Mouse (Mus musculus) embryonic facial prominence, embryonic 13.5 days (tissue): ENCODE results near the gene Pnma1. TPM values are rescaled to one million over a fixed set of nuclear protein-coding genes. Genes with fewer than 3 reads are reported as not detected.
A peak's percentile ranks its signal among the peaks of the same experiment; 100 is the strongest.
"Not testable (repeated sequence)": the region's sequence is repeated elsewhere in the genome, so short reads cannot be mapped to it uniquely, and the experiment has no call there.

Experiments used
- ATAC-seq: fragments of 200-750 bp; cut with Nextera tagmentation; 2 replicates; pipeline ENCODE4 v1.8.0; 2017; ENCODE audit warnings: low read depth; ENCODE audit not compliant: insufficient number of reproducible peaks, insufficient read depth, low FRiP score, low TSS enrichment
- H3K27ac ChIP-seq: fragments of 300-500 bp; sonication (generic); 2 replicates; pipeline ENCODE4 v1.5.1; 2015; ENCODE audit warnings: moderate library complexity, mild to moderate bottlenecking, inconsistent platforms
- H3K27me3 ChIP-seq: fragments of 300-500 bp; sonication (generic); 2 replicates; pipeline ENCODE4 v1.6.1; 2015; ENCODE audit warnings: mild to moderate bottlenecking, inconsistent platforms
- H3K36me3 ChIP-seq: fragments of 300-500 bp; sonication (generic); 2 replicates; pipeline ENCODE4 v1.6.1; 2015; ENCODE audit warnings: mild to moderate bottlenecking, inconsistent platforms
- H3K4me1 ChIP-seq: fragments of 300-500 bp; sonication (generic); 2 replicates; pipeline ENCODE4 v1.6.1; 2015; ENCODE audit warnings: inconsistent platforms
- H3K4me2 ChIP-seq: fragments of 300-500 bp; sonication (generic); 2 replicates; pipeline ENCODE4 v1.6.1; 2015; ENCODE audit warnings: moderate library complexity, mild to moderate bottlenecking, inconsistent platforms
- H3K4me3 ChIP-seq: fragments of 300-500 bp; sonication (generic); 2 replicates; pipeline ENCODE4 v1.5.1; 2015; ENCODE audit warnings: mild to moderate bottlenecking, inconsistent platforms
- H3K9ac ChIP-seq: fragments of 300-500 bp; sonication (generic); 2 replicates; pipeline ENCODE4 v1.6.1; 2015; ENCODE audit warnings: mild to moderate bottlenecking, inconsistent platforms
- H3K9me3 ChIP-seq: fragments of 300-500 bp; sonication (generic); 2 replicates; pipeline ENCODE4 v1.6.1; 2016; ENCODE audit warnings: inconsistent platforms
- WGBS: fragments of 180-500 bp; shearing (Covaris S2); methylation state at CpG from one replicate; pipeline ENCODE4 v1.1.7; 2015; ENCODE audit warnings: mixed read lengths; 5-methylcytosine and 5-hydroxymethylcytosine counted together
- polyA plus RNA-seq: library from polyadenylated mRNA; unstranded; fragments of >200 nt; fragmentation: Nextera tagmentation; extraction: Ambion mirVana; gene quantifications from 2 replicates; pipeline ENCODE4 v1.2.1, GENCODE M21; 2015

Gene Pnma1
- polyA plus RNA-seq, 1 experiment from 2014 or later = 1.1 TPM

GRCm38 (mm10) chr12:84125892-84126291 is 22.4 kb downstream of the Pnma1 start:
- no peaks in the 10 kb centered on the region for H3K9me3 ChIP-seq
- 76% methylated on average over 12 of the region's 12 CpGs for WGBS
- no peak overlapping the region for H3K27ac ChIP-seq
- no peak overlapping the region for H3K4me3 ChIP-seq
- no peak overlapping the region for H3K4me2 ChIP-seq
- peaks cover 28% of the 10 kb centered on the region for H3K36me3 ChIP-seq
- H3K9ac ChIP-seq = no peak overlapping the region
- no peaks in the 10 kb centered on the region for H3K27me3 ChIP-seq
- ATAC-seq = no peak
- H3K4me1 ChIP-seq = no peaks in the 10 kb centered on the region

- Histone ChIP-seq H3K9ac (no peak overlapping the region), H3K27ac (no peak overlapping the region), H3K27me3 (no peaks in the 10 kb centered on the region), H3K4me2 (no peak overlapping the region), H3K4me1 (peaks cover 8% of the 10 kb centered on the region), H3K9me3 (no peaks in the 10 kb centered on the region), H3K36me3 (no peaks in the 10 kb centered on the region), H3K4me3 (no peak overlapping the region)
- ATAC-seq = no peak
- 94% methylated on average over 5 of the region's 5 CpGs for WGBS
Measured at GRCm38 (mm10) chr12:84119584-84119983, 28.7 kb downstream of the Pnma1 start.

- Histone ChIP-seq H3K4me3 (peak within 1 kb of the TSS; percentile 76), H3K9me3 (no peaks in the 10 kb centered on the region), H3K27ac (no peak within 1 kb of the TSS; the same call in 1 of the 2 replicates), H3K4me2 (peak within 1 kb of the TSS; percentile 78), H3K27me3 (no peaks in the 10 kb centered on the region), H3K4me1 (peaks cover 8% of the 10 kb centered on the region), H3K36me3 (no peaks in the 10 kb centered on the region), H3K9ac (peak within 1 kb of the TSS; percentile 81)
- WGBS = 3% methylated on average over 30 of the region's 35 CpGs
- ATAC-seq = peak; percentile 87
Measured at GRCm38 (mm10) chr12:84114153-84114994, 33.9 kb downstream of the Pnma1 start, which contains the start of gene Dnal1. Gene Dnal1 (plus strand): TSS chr12:84114366.

- 43% methylated on average over 6 of the region's 6 CpGs for WGBS
- Histone ChIP-seq H3K36me3 (no peaks in the 10 kb centered on the region), H3K4me1 (peaks cover 8% of the 10 kb centered on the region), H3K4me2 (peak overlapping the region; percentile 78), H3K27ac (no peak overlapping the region), H3K4me3 (peak overlapping the region; percentile 76), H3K9ac (peak overlapping the region; percentile 81; the same call in 1 of the 2 replicates), H3K27me3 (no peaks in the 10 kb centered on the region), H3K9me3 (no peaks in the 10 kb centered on the region)
- no peak for ATAC-seq
Measured at GRCm38 (mm10) chr12:84113676-84114075, 34.6 kb downstream of the Pnma1 start.

GRCm38 (mm10) chr12:84110814-84111213 is 37.5 kb downstream of the Pnma1 start:
- H3K27me3 ChIP-seq = no peaks in the 10 kb centered on the region
- H3K4me1 ChIP-seq = peaks cover 8% of the 10 kb centered on the region
- H3K4me3 ChIP-seq = no peak overlapping the region
- no peak overlapping the region for H3K4me2 ChIP-seq
- no peaks in the 10 kb centered on the region for H3K9me3 ChIP-seq
- H3K36me3 ChIP-seq = no peaks in the 10 kb centered on the region
- H3K9ac ChIP-seq = no peak overlapping the region
- 87% methylated on average over 4 of the region's 4 CpGs for WGBS
- no peak overlapping the region for H3K27ac ChIP-seq
- no peak for ATAC-seq

- Histone ChIP-seq H3K4me3 (no peak overlapping the region), H3K36me3 (no peaks in the 10 kb centered on the region), H3K4me2 (no peak overlapping the region), H3K27me3 (no peaks in the 10 kb centered on the region), H3K4me1 (peaks cover 4% of the 10 kb centered on the region), H3K9ac (no peak overlapping the region), H3K27ac (no peak overlapping the region), H3K9me3 (no peaks in the 10 kb centered on the region)
- WGBS = 48% methylated on average over 1 of the region's 1 CpGs
- no peak for ATAC-seq
Measured at GRCm38 (mm10) chr12:84109924-84110323, 38.4 kb downstream of the Pnma1 start.

GRCm38 (mm10) chr12:84107692-84108091 is 40.6 kb downstream of the Pnma1 start:
- no peaks in the 10 kb centered on the region for H3K4me1 ChIP-seq
- H3K9ac ChIP-seq = no peak overlapping the region
- no peak overlapping the region for H3K4me3 ChIP-seq
- ATAC-seq = no peak
- no peaks in the 10 kb centered on the region for H3K9me3 ChIP-seq
- WGBS = 76% methylated on average over 1 of the region's 1 CpGs
- no peak overlapping the region for H3K27ac ChIP-seq
- H3K36me3 ChIP-seq = no peaks in the 10 kb centered on the region
- H3K4me2 ChIP-seq = no peak overlapping the region
- no peaks in the 10 kb centered on the region for H3K27me3 ChIP-seq

- no peak overlapping the region for H3K9ac ChIP-seq
- ATAC-seq = no peak
- no peaks in the 10 kb centered on the region for H3K9me3 ChIP-seq
- H3K36me3 ChIP-seq = no peaks in the 10 kb centered on the region
- H3K27ac ChIP-seq = no peak overlapping the region
- no peaks in the 10 kb centered on the region for H3K4me1 ChIP-seq
- no peak overlapping the region for H3K4me2 ChIP-seq
- H3K27me3 ChIP-seq = no peaks in the 10 kb centered on the region
- H3K4me3 ChIP-seq = no peak overlapping the region
- WGBS = 80% methylated on average over 3 of the region's 3 CpGs
Measured at GRCm38 (mm10) chr12:84107012-84107411, 41.3 kb downstream of the Pnma1 start.

- no peaks in the 10 kb centered on the region for H3K9me3 ChIP-seq
- H3K27me3 ChIP-seq = no peaks in the 10 kb centered on the region
- H3K36me3 ChIP-seq = no peaks in the 10 kb centered on the region
- 52% methylated on average over 2 of the region's 2 CpGs for WGBS
- H3K27ac ChIP-seq = no peak overlapping the region
- H3K4me1 ChIP-seq = peaks cover 4% of the 10 kb centered on the region; the same call in 1 of the 2 replicates
- H3K9ac ChIP-seq = peak overlapping the region; percentile 74; the same call in 1 of the 2 replicates
- ATAC-seq = no peak
- H3K4me3 ChIP-seq = peak overlapping the region; percentile 49
- H3K4me2 ChIP-seq = peak overlapping the region; percentile 77
Measured at GRCm38 (mm10) chr12:84101493-84101845, 46.8 kb downstream of the Pnma1 start.

GRCm38 (mm10) chr12:84100604-84101492 is 47.4 kb downstream of the Pnma1 start, which contains the start of gene Acot6:
Gene Acot6 (plus strand): TSS chr12:84100654.
- peak within 1 kb of the TSS; percentile 33; the same call in 1 of the 2 replicates for H3K27ac ChIP-seq
- under 1% methylated on average over 80 of the region's 80 CpGs for WGBS
- peak; percentile 48; the same call in 1 of the 2 replicates for ATAC-seq

GRCm38 (mm10) chr12:84100071-84100470 is 48.2 kb downstream of the Pnma1 start:
- peak overlapping the region; percentile 49 for H3K4me3 ChIP-seq
- no peak overlapping the region for H3K27ac ChIP-seq
- no peak overlapping the region for H3K9ac ChIP-seq
- 38% methylated on average over 1 of the region's 1 CpGs for WGBS
- no peaks in the 10 kb centered on the region for H3K36me3 ChIP-seq
- H3K4me1 ChIP-seq = peaks cover 4% of the 10 kb centered on the region; the same call in 1 of the 2 replicates
- ATAC-seq = no peak
- no peaks in the 10 kb centered on the region for H3K27me3 ChIP-seq
- no peaks in the 10 kb centered on the region for H3K9me3 ChIP-seq
- H3K4me2 ChIP-seq = peak overlapping the region; percentile 77

More at GRCm38 (mm10) chr12:84100604-84101492, 47.4 kb downstream of the Pnma1 start, which contains the start of gene Acot6:
- peak within 1 kb of the TSS; percentile 77 for H3K4me2 ChIP-seq
- H3K36me3 ChIP-seq, H3K27me3 ChIP-seq, H3K9me3 ChIP-seq, H3K4me1 ChIP-seq: not testable (repeated sequence)
- peak within 1 kb of the TSS; percentile 49 for H3K4me3 ChIP-seq
- H3K9ac ChIP-seq = peak within 1 kb of the TSS; percentile 74
